Mouse (Mus musculus): Measurements from ENCODE around the gene Adam19.

DNA sequence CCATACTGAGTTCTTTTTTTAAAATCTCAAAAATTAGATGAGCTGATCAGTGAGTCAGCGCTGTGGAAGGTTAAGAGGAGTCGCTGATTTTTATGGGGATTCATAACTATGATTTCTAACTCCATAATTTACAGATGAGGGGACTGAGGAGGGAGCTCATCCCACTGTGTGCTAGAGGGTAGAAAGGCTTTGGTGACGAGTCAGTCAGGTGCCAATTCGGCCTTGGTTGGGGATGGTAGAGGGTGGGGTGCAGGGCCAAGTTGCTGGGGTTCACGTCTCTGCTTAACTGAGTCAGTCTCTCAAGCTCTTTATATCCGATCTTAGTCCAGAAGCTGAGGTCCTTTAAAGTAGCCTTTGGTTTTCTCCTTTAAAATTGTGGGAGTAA lies 40.5 kb downstream of the Adam19 start:
- TF ChIP-seq CTCF (IDR thresholded peaks at IDR 0.05; ENCODE audit: control insufficient read depth, insufficient read depth, insufficient read length) (no peak), CEBPB (IDR thresholded peaks at IDR 0.05; ENCODE audit: low read depth) (no peak), USF1 (IDR thresholded peaks at IDR 0.05; ENCODE audit: low read depth) (no peak)

Measured in C2C12 (cell line).